Mouse (Mus musculus): Measurements from ENCODE around the gene Hnrnpl. TPM values are rescaled to one million over a fixed set of nuclear protein-coding genes. Genes with fewer than 3 reads are reported as not detected.

The Hnrnpl gene
- polyA plus RNA-seq, 1 experiment from 2014 or later: 232 TPM

GRCm38 (mm10) chr7:28836936-28837335 lies 28.6 kb downstream of the Hnrnpl start:
- Histone ChIP-seq H3K27ac (no peak overlapping the region), H3K4me1 (replicated peaks; ENCODE audit: insufficient read depth, low read length) (no peaks in the 10 kb centered on the region), H3K4me3 (replicated peaks; ENCODE audit: low read depth, low read length) (no peak overlapping the region), H3K9me3 (replicated peaks; ENCODE audit: low read length) (no peaks in the 10 kb centered on the region), H3K27me3 (ENCODE audit: insufficient read depth, low read length) (no peaks in the 10 kb centered on the region), H3K36me3 (ENCODE audit: insufficient read depth, low read length) (0 out of 2 replicates have a peak, but pooled peaks cover under 1% of the 10 kb centered on the region), H3K9ac (ENCODE audit: low read depth, low read length) (no peak overlapping the region), H3K4me2 (ENCODE audit: low read length) (no peak overlapping the region)
- no peak for DNase-seq (ENCODE audit: low spot score)
- 86% methylated on average over 5 of the region's 5 CpGs for WGBS
- no peak for TF ChIP-seq CTCF (IDR thresholded peaks at IDR 0.05; ENCODE audit: low read depth)
- no peak for ATAC-seq (replicated peaks; ENCODE audit: low FRiP score, low read depth)

GRCm38 (mm10) chr7:28838331-28838730 lies 30.0 kb downstream of the Hnrnpl start:
- H3K36me3 ChIP-seq (ENCODE audit: insufficient read depth, low read length): no peaks in the 10 kb centered on the region
- no peak for DNase-seq (ENCODE audit: low spot score)
- H3K27me3 ChIP-seq (ENCODE audit: insufficient read depth, low read length): no peaks in the 10 kb centered on the region
- no peak for TF ChIP-seq CTCF (IDR thresholded peaks at IDR 0.05; ENCODE audit: low read depth)
- ATAC-seq (replicated peaks; ENCODE audit: low FRiP score, low read depth): no peak
- H3K4me3 ChIP-seq (replicated peaks; ENCODE audit: low read depth, low read length): no peak overlapping the region
- H3K27ac ChIP-seq: no peak overlapping the region
- no peaks in the 10 kb centered on the region for H3K4me1 ChIP-seq (replicated peaks; ENCODE audit: insufficient read depth, low read length)
- H3K9me3 ChIP-seq (replicated peaks; ENCODE audit: low read length): no peaks in the 10 kb centered on the region
- 57% methylated on average over 9 of the region's 9 CpGs for WGBS
- no peak overlapping the region for H3K9ac ChIP-seq (ENCODE audit: low read depth, low read length)
- no peak overlapping the region for H3K4me2 ChIP-seq (ENCODE audit: low read length)

GRCm38 (mm10) chr7:28847273-28847672 lies 38.9 kb downstream of the Hnrnpl start:
- H3K9me3 ChIP-seq (replicated peaks; ENCODE audit: low read length): no peaks in the 10 kb centered on the region
- no peaks in the 10 kb centered on the region for H3K4me1 ChIP-seq (replicated peaks; ENCODE audit: insufficient read depth, low read length)
- H3K27ac ChIP-seq: no peak overlapping the region
- ATAC-seq (replicated peaks; ENCODE audit: low FRiP score, low read depth): no peak
- H3K36me3 ChIP-seq (ENCODE audit: insufficient read depth, low read length): no peaks in the 10 kb centered on the region
- H3K4me3 ChIP-seq (replicated peaks; ENCODE audit: low read depth, low read length): no peak overlapping the region
- WGBS: 47% methylated on average over 1 of the region's 1 CpGs
- no peak for TF ChIP-seq CTCF (IDR thresholded peaks at IDR 0.05; ENCODE audit: low read depth)
- H3K27me3 ChIP-seq (ENCODE audit: insufficient read depth, low read length): no peaks in the 10 kb centered on the region
- no peak overlapping the region for H3K4me2 ChIP-seq (ENCODE audit: low read length)
- no peak for DNase-seq (ENCODE audit: low spot score)
- no peak overlapping the region for H3K9ac ChIP-seq (ENCODE audit: low read depth, low read length)

GRCm38 (mm10) chr7:28849700-28850236 lies 41.4 kb downstream of the Hnrnpl start:
- ATAC-seq (replicated peaks; ENCODE audit: low FRiP score, low read depth): 0 out of 2 replicates have a peak, but pooled peaks have one; percentile 13
- Histone ChIP-seq H3K4me3 (replicated peaks; ENCODE audit: low read depth, low read length) (no peak overlapping the region), H3K27ac (peak overlapping the region; percentile 5; the same call in 1 of the 2 replicates), H3K9ac (ENCODE audit: low read depth, low read length) (no peak overlapping the region), H3K9me3 (replicated peaks; ENCODE audit: low read length) (no peaks in the 10 kb centered on the region), H3K4me2 (ENCODE audit: low read length) (no peak overlapping the region), H3K36me3 (ENCODE audit: insufficient read depth, low read length) (no peaks in the 10 kb centered on the region), H3K4me1 (replicated peaks; ENCODE audit: insufficient read depth, low read length) (no peaks in the 10 kb centered on the region), H3K27me3 (ENCODE audit: insufficient read depth, low read length) (no peaks in the 10 kb centered on the region)
- DNase-seq (ENCODE audit: low spot score): peak; percentile 46
- TF ChIP-seq CTCF (IDR thresholded peaks at IDR 0.05; ENCODE audit: low read depth): no peak
- 13% methylated on average over 1 of the region's 1 CpGs for WGBS

- no peak overlapping the region for H3K4me2 ChIP-seq (ENCODE audit: low read length)
- TF ChIP-seq CTCF (IDR thresholded peaks at IDR 0.05; ENCODE audit: low read depth): no peak
- 63% methylated on average over 4 of the region's 4 CpGs for WGBS
- no peaks in the 10 kb centered on the region for H3K9me3 ChIP-seq (replicated peaks; ENCODE audit: low read length)
- ATAC-seq (replicated peaks; ENCODE audit: low FRiP score, low read depth) (no peak), DNase-seq (ENCODE audit: low spot score) (no peak)
- H3K4me1 ChIP-seq (replicated peaks; ENCODE audit: insufficient read depth, low read length): no peaks in the 10 kb centered on the region
- no peak overlapping the region for H3K9ac ChIP-seq (ENCODE audit: low read depth, low read length)
- H3K27ac ChIP-seq: no peak overlapping the region
- H3K27me3 ChIP-seq (ENCODE audit: insufficient read depth, low read length): no peaks in the 10 kb centered on the region
- H3K36me3 ChIP-seq (ENCODE audit: insufficient read depth, low read length): no peaks in the 10 kb centered on the region
- no peak overlapping the region for H3K4me3 ChIP-seq (replicated peaks; ENCODE audit: low read depth, low read length)
Observed at GRCm38 (mm10) chr7:28850642-28851041, 42.3 kb downstream of the Hnrnpl start.

- DNase-seq (ENCODE audit: low spot score): no peak
- H3K9me3 ChIP-seq (replicated peaks; ENCODE audit: low read length): no peaks in the 10 kb centered on the region
- H3K4me2 ChIP-seq (ENCODE audit: low read length): no peak overlapping the region
- TF ChIP-seq CTCF (IDR thresholded peaks at IDR 0.05; ENCODE audit: low read depth): no peak
- no peak overlapping the region for H3K4me3 ChIP-seq (replicated peaks; ENCODE audit: low read depth, low read length)
- H3K27me3 ChIP-seq (ENCODE audit: insufficient read depth, low read length): no peaks in the 10 kb centered on the region
- no peak overlapping the region for H3K27ac ChIP-seq
- H3K9ac ChIP-seq (ENCODE audit: low read depth, low read length): no peak overlapping the region
- 91% methylated on average over 2 of the region's 2 CpGs for WGBS
- peaks cover 4% of the 10 kb centered on the region; the same call in 1 of the 2 replicates for H3K4me1 ChIP-seq (replicated peaks; ENCODE audit: insufficient read depth, low read length)
- ATAC-seq (replicated peaks; ENCODE audit: low FRiP score, low read depth): no peak
- no peaks in the 10 kb centered on the region for H3K36me3 ChIP-seq (ENCODE audit: insufficient read depth, low read length)
Observed at GRCm38 (mm10) chr7:28859953-28860352, 51.6 kb downstream of the Hnrnpl start.

- ATAC-seq (replicated peaks; ENCODE audit: low FRiP score, low read depth): no peak
- 89% methylated on average over 6 of the region's 6 CpGs for WGBS
- 0 out of 2 replicates have a peak, but pooled peaks have one; percentile 25 for TF ChIP-seq CTCF (IDR thresholded peaks at IDR 0.05; ENCODE audit: low read depth)
Observed at GRCm38 (mm10) chr7:28860898-28861297, 52.6 kb downstream of the Hnrnpl start.

More at GRCm38 (mm10) chr7:28860898-28861297, 52.6 kb downstream of the Hnrnpl start:
- no peaks in the 10 kb centered on the region for H3K9me3 ChIP-seq (replicated peaks; ENCODE audit: low read length)
- H3K9ac ChIP-seq (ENCODE audit: low read depth, low read length): no peak overlapping the region
- H3K4me3 ChIP-seq (replicated peaks; ENCODE audit: low read depth, low read length): no peak overlapping the region
- H3K27me3 ChIP-seq (ENCODE audit: insufficient read depth, low read length): no peaks in the 10 kb centered on the region
- no peaks in the 10 kb centered on the region for H3K36me3 ChIP-seq (ENCODE audit: insufficient read depth, low read length)
- peaks cover 4% of the 10 kb centered on the region; the same call in 1 of the 2 replicates for H3K4me1 ChIP-seq (replicated peaks; ENCODE audit: insufficient read depth, low read length)
- DNase-seq (ENCODE audit: low spot score): no peak
- no peak overlapping the region for H3K4me2 ChIP-seq (ENCODE audit: low read length)
- no peak overlapping the region for H3K27ac ChIP-seq

Data from kidney, postnatal 0 days (tissue).